Mouse (Mus musculus): ENCODE results near the gene Hspa2.

GRCm38 (mm10) chr12:76417433-76417854 lies 13.5 kb downstream of the Hspa2 start, which contains the start of gene Ppp1r36:
- TF ChIP-seq CTCF (IDR thresholded peaks at IDR 0.05; ENCODE audit: extremely low read depth, insufficient read depth, insufficient read length, insufficient replicate concordance) (no peak), POLR2A (IDR thresholded peaks at IDR 0.05; ENCODE audit: low read depth, low read length) (no peak)

All from spleen, adult 2 months (tissue).